Mouse (Mus musculus) left cerebral cortex, postnatal 36 days (tissue): Measurements from ENCODE around the gene Comt. TPM values are rescaled to one million over a fixed set of nuclear protein-coding genes. Genes with fewer than 3 reads are reported as not detected.

Experiments
- DNase-seq, 2 experiments: peaks; one replicate each; pipeline ENCODE4 v3.0.0; 2021 to 2022; ENCODE audit warnings: low spot score in 2 of 2, mixed read lengths in 1 of 2
- intact Hi-C: fragments of 180-260 bp; cut with DNase I; formaldehyde crosslinking; loops from one replicate; pipeline ENCODE4 v1.15.1; 2025
- total RNA-seq, 2 experiments: library from RNA; stranded (reverse); gene quantifications; 2 replicates each; pipeline ENCODE4 v1.2.3; 2021

Comt gene
- total RNA-seq = 100 to 1,000 TPM in 1 of 2 experiments, 10 to 100 TPM in 1; 89.1 to 100 TPM

DNA sequence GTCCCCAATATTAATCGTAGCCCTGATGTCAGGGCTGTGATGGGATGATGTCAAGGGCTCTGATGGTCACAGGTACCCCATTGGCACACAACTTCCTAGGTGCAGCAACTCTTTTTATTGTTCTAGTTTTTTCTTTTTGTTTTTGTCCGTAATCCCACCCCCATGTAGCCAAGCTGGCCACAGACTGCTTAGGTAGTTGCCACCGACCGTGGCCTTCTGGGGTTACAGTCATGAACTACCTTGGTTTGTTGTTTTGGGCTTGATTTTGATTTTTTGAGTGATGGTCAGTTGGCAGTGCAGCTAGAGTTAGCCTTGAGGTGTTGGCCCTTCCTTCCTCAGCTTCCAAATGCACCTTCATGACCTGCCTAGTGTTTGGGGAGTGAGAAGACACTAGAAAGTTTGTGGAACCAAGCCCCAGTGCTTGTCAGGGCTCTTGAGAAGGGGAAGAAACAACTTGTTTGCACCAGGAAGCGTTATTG, at the start of gene Comt:
TSS of gene Comt (minus strand) at position 51 of the 479 bp plus-strand sequence.
- no peak for DNase-seq
- intact Hi-C loops = no loop called here

DNA sequence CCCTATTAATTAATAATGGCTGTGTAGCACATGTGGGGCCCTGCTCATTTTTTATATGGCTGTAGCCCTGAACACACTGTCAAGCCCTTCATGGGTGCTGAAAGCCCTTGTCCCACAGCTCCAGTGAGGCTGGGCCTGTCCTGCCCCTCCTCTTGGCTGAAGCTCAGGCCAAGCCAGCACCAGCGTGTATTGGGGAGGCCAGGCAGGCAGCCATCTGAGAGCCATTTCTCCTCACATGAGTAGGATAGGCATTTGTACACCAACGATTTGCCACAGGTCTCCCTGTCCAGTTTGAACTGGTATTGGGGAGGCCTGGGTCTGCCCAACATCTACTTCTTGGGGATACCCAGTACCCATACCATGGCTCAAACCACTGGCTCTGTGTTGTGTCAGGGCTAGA, 47.4 kb upstream of the Comt start:
- intact Hi-C loops = no loop called here
- DNase-seq = no peak

DNA sequence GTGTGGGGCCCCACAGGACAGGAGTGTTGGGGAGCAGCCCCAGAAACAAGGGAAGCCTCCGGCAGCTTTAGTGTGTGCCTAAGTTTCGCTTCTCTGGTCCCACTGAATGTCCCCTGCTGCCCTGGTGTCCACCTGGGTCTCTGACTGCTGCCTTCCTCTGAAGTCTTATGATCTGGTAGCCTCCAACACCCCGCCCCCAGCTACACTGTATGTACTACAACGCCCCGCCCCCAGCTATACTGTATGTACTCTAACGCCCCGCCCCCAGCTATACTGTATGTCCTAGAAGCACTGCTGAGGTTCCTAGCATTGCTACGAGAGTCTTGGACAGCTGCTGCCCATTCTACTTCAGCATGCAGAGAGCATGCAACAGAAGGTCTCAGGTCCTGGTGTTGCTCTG, 46.3 kb upstream of the Comt start:
- intact Hi-C loops = no loop called here
- no peak for DNase-seq

DNA sequence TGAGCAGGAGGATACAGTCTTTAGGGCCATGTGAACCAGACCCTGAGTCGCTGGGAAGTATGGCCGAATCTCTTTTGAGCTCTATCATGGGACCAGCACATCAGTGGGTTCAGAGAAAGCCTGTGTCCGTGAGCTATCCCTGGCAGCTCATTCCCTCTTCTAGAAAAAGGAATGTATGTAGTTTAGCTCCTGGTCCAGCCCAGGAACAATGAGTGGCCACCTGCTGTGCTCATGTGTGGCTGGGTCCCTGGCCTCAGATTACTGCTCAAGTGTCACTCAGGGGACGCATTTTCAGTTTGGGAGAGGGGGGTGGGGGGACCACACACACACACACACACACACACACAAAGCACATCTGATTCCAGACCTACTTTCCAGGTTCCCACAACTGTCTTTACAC, 45.8 kb upstream of the Comt start:
- DNase-seq = no peak
- intact Hi-C loops = no loop called here

DNA sequence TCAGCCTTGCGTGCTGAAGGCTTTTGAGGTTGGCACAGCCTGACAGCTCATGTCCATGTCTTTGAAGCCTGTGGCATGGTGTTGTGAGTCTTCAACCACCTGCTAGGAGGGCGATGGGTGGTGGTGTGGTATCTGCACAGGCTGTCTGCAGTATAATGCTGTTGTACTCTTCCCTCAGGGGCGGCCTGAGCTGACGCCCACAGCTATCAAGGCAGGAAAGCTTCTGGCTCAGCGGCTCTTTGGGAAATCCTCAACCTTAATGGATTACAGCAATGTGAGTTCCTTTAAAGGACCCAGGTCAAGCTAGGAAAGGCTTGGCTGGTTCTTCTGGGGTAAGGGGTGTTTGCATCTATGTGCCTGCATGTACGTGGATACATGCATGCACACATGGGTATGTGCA, 45.3 kb upstream of the Comt start:
- no peak for DNase-seq
- intact Hi-C loops = no loop called here

DNA sequence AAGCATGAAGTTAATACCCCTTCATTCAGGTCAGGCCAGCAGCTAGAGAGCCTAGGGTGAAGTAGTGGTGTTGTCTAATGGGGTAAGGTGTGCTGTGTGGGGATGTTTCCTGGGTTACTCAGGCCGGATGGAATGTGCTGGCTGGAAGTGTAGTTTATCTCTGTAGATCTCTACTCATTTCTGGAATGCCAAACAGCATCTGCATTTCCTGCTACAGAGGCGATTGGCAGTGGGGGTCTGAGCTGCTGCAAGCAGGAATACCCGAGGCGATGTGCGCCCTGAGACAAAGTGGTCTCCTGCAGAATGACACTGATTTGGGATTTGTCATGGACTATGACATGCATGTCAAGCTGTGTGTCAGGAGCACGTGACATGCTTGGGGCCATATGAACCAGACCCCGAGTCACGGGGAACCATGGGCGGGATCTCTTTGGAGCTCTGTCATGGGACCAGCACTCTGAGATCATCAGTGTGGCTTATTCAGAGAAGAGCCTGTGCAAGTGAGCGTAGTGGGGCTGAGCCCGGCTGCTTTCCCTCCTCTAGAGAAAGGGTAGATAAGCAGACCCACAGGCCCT, 44.8 kb upstream of the Comt start:
- no peak for DNase-seq
- intact Hi-C loops = no loop called here

DNA sequence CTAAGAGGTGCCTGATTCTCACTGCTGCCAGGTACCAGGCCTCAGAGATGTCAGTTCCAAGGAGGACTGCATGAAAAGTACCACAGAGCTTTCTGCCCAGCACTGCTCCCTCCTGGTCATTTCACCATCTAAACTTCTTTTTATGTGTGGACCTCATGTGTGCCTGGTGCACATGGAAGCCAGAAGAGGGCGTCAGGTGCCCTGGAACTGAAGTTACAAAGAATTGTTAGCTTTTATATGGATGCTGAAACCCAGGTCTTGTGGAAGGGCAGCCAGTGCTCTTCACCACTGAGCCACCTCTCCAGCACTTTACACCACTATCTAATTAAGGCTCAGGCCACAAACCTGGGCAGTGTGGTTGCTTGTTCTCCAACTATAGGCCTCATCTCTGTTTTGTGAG, 44.2 kb upstream of the Comt start:
- intact Hi-C loops = loop anchor here (1.0 kb wide), 1 partner anchor 37 kb away; no protein-coding TSS in a partner anchor
- DNase-seq = no peak

DNA sequence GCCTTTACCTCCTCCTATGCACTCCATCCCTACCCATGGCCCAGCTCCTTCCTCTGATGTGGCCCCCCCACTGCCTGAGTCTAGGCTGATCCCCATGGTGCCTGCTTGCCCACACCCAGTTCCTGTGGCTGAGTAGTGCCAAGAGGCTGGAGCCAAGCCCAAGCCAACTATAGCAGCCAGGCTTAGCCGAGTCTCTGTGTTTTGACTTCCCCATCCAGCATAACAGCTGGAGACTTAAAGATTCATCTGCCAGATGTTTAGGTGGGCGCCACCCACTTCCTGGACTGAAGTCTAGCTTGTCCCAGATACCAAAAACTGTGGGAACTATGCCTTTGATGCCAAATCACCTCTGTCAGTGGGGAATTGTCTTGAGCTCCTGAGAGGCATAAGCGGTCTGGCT, 37.6 kb upstream of the Comt start:
- peak; percentile 31 to 35 for DNase-seq
- intact Hi-C loops = no loop called here

DNA sequence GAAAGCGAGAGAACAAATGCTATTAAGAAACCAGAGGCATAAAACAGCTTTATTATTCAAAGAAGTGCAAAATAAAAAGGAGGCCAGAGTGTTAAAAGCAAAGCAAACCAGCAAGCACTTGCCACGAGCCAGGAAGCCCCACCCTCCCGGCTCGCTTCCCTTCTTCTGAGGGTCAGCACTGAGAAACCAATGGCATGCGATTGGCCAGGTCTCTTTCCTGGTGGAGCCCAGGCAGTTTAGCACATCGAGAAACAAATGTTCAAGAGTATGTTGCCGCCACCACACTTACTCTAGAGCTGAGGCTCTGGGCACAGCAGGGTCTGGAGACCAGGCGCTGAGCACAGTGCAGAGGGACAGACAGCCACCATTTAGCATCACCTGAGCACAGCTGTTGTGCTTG, 35.9 kb upstream of the Comt start:
- intact Hi-C loops = no loop called here
- no peak for DNase-seq

DNA sequence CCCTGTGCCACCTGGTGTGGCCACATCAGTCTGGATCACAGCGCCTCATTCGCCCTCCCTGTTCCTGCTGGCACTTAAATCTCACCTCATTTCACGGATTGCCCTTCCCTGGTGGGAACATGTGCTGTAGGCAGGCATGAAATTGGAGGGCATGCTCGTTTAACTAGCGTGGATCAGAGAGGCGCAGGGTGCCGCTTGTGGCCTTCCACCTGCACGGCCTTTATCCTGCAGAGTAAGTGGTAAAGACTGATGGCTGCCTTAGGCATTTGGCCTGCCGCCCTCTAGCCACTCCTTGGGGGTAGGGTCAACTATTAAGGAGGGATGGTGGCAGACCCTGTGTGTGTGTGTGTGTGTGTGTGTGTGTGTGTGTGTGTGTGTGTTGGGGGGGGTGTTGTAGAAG, 35.4 kb upstream of the Comt start:
- intact Hi-C loops = no loop called here
- no peak for DNase-seq

DNA sequence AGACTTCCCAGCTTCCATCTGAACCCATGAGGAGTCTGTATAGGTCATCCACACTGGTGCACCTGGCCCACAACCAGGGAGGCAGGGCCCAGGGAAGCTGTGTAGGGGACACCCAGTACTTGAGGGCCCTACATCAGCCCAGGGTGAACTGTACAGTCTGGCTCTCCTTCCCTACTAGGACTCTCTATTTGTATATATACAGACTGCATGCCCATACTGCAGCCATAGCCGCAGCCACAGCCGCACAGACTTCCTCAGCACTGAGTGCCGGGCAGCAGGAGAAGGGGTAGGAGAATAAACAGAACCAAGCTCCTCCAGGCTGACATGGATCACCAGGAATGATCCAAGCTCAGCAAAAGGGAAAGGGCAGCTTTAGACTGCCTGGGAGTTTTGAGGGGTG, 34.2 kb upstream of the Comt start:
- intact Hi-C loops = no loop called here
- no peak for DNase-seq

DNA sequence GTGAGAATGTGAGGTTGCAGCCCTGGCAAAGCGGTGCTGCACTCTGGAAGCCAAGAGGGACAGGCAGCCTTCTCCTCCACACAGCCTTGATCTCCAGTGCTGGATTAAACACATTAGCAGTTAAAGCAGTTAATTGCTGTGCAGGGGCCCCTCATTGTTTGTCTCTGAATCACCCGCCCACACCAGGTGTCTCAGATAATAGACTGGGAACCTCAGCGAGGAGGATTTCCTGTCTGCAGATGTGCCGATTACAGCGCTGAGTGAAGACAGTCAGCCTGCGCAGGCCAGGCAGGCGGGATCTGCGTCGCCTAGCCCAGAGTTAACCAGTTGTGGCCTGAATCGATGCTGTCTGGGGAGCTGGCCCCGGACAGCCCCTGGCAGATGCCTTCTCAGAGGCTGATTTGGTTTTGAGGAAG, 33.3 kb upstream of the Comt start:
- no peak for DNase-seq
- intact Hi-C loops = no loop called here

DNA sequence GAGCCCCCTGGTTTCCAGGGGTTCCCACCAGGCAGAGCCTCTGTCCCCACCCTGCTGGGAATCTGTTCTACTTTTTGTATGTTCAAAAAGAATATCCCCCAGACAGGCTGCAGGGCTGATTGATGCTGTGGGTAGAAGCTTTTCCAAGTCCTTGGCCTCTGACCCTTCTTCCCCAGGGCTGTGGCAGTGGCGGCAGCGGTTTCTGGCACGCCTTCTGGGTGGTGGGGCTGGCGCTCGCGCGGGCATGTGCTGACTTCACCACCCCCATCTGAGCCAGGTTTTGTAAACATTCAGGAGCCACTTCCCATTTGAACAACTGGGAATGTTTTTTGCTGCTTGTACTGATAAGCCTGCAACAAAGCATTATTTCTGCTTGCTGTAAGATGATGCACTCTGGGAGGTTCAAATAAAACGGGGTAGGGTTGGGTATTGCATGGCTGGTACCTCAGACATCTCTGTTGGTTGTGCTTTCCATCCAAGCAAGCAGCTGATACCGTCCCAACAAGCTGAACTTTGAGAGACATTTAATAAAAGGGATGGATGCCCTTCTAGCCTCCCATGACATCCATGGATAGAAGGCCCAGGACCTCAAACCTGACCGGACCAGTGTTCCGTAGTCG, 32.8 kb upstream of the Comt start:
- intact Hi-C loops = no loop called here
- no peak for DNase-seq

DNA sequence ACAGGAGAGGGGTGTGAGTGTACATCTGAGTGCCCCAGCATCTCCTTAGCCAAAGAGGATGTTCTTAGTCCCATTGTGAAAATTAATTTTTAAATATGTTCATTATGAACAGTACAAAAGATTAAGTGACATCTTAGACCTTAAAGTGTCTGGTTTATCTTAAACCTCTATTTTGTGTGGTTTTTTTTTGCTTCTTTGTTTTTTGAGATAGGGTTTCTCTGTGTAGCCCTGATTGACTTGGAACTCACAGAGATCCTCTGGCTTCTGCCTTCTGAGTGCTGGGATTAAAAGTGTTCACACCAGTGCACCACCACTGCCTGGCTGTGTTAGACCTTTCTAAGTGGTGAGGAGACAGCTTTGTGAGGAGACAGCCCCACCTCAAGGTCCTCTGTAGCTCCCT, 32.0 kb upstream of the Comt start:
- DNase-seq = no peak
- intact Hi-C loops = no loop called here

DNA sequence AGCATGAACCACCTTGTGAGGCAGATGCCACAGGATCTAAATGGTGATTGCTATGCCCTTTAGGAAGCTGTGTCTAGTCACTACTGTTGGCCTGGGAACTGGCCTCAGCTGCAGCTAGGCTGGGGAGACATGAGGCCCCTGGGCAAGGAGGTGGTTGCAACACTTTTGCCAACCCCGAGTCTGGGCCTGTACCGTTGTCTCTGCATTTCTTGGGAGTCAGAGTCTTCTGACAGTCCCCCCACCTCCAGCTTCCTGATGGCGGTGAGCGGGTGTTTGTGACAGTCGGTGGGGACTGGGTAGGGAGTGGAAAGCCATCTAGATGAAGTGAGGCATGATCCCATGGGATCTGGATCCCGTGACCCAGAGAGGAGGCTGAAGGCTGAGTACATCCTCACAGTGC, 28.8 kb upstream of the Comt start:
- DNase-seq = no peak
- intact Hi-C loops = no loop called here

DNA sequence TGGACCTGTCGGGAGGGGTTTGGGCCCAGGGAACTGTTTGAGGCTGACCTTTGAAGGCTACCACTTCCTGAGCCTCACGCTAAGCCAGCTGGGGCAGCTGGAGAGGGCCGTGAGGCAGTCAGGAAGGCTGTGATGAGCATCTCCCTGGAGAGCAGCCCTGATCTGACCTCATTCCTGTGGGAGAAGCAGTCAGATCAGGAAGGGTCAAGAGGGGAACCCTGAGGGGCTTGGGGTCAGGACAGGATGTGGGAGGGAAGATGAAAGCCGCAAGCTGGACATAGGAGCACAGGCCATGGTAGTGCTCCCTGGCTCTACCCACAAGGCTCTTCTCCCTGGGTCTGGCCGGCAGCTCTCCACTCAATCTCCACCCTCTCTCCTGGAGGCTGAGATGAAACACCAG, 27.2 kb upstream of the Comt start:
- intact Hi-C loops = no loop called here
- no peak for DNase-seq

DNA sequence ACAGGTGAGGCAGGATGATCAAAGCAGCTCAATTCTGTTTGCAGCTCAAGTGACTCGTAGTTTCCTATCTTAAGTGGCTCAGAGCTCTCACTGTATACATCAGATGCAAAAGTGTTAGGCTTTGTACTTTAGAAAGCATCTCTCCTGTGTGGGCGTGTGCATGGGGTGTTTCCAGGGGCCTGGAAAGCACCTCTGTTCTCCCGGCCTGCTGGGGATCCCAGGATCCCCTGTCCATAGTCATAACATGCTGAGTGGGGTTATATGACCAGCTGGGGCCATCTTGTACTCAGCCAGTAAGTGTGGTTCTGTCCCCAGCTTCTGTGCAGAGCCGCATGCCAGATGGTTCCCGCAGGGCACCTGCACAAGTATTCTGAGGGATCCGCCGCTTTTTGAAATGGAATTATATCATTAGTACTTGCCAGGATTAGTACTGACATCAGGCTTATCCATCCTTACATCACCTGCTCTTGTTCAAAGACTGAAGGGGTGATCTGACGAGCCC, 25.8 kb upstream of the Comt start:
- DNase-seq = peak; percentile 53 to 61
- intact Hi-C loops = no loop called here

DNA sequence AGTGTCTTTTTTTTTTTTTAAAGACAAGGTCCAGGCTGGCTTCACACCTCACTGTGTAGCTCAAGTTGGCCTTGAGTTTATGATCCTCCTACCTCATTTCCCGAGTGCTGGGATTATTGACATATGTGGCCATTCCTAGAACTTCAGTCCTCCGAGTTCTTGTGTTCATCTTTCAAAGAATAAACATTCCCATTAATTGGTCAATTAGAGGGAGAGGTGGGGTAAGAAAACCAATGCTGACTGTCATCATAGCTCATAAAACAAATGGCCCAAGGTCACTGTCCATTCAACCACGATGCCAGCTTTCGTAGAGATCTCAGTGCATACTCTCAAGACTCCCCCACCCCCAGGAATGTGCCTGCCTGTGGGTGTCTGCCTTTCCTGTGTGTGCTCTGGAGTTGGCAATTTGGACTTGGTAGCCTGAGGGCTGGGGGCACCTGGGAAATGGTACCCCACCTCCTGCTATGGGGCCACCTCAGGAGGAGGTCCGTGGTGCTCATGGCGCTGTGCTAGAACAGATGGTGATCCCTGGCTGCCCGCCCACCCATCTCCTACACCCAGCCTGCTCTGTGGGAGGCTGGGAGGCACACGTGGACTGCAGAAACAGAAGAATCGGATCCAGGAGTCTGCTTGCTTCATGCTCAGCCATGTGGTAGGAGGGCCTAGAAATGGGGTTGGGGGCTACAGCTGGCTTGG, 25.0 kb upstream of the Comt start:
- peak; percentile 76 to 86 for DNase-seq
- intact Hi-C loops = no loop called here

DNA sequence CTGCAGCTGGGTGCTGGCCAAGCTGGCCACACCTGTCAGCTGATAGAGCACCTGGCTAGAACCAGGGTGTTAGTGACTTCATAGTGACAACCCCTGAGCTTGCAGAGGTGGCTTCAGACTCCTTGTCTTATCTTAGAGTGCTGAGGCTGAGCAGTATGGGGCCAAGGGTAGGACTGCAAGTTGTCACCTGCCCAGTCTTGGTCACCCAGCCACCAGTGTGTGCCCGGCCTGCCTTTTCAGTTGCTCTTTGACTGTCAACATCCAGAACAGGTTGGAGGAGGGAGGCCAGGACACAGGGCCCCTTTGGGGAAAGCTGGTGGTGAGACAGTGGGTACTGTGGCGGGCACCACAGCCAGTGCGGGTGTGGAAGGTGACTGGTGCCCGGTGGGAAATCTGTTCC, 22.4 kb upstream of the Comt start:
- intact Hi-C loops = loop anchor here (5.0 kb wide), 1 partner anchor 68 kb away; no protein-coding TSS in a partner anchor
- DNase-seq = no peak

DNA sequence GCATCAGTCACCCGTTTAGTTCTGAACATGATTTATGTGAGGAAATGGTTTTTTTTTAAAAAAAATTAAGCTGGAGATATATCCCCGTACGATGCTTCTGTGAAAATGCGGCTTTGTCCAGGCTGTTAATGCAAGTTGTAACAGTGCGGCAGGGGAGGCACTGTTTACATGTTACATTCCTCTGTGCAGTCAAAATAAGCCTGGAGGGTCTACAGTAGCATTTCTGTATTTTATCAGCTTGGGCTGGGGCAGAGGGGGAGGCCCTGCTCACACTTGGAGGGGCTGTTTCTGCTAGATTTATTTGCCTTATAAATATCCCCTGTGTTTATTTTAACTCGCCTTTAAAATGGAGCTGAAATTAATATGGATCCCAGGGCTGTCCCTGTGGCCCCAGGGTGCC, 21.5 kb upstream of the Comt start:
- DNase-seq = no peak
- intact Hi-C loops = loop anchor here (5.0 kb wide), 1 partner anchor 69 kb away; no protein-coding TSS in a partner anchor

DNA sequence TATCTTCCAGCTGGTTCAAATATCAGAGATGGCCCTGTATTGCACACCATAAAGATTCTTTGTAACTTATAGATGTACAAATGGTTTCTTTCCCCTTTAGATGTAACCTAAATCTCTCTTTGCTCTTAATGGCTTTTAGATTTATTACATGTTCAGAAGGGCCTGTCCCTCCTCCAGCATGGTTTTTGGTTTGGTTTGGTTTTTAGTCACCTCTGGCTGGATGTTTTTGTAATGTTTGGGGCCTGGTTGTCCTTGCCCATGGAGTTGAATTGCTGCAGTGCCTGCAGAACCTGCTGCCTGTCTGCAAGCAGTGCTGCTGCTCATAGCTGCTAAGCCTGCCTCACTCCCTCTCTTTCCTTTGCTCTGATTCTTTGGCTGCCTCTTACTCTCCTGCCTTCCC, 20.6 kb upstream of the Comt start:
- intact Hi-C loops = loop anchor here (5.0 kb wide), 1 partner anchor 70 kb away; no protein-coding TSS in a partner anchor
- DNase-seq = no peak
